Mouse (Mus musculus) testis, adult 2 months (tissue): Measurements from ENCODE around the gene Thra. TPM values are rescaled to one million over a fixed set of nuclear protein-coding genes. Genes with fewer than 3 reads are reported as not detected.

Source experiments
- H3K27ac ChIP-seq: fragments of 200-500 bp; 2 replicates; pipeline ENCODE4 v1.5.1; 2012; ENCODE audit warnings: low read depth, low read length; ENCODE audit not compliant: control insufficient read depth, insufficient read depth
- H3K27me3 ChIP-seq: fragments of 200-500 bp; 2 replicates; pipeline ENCODE4 v1.6.1; 2012; ENCODE audit warnings: mild to moderate bottlenecking, low read length, moderate library complexity; ENCODE audit not compliant: control insufficient read depth, insufficient read depth
- H3K36me3 ChIP-seq: fragments of 200-500 bp; 2 replicates; pipeline ENCODE4 v1.6.1; 2012; ENCODE audit warnings: mild to moderate bottlenecking, low read length; ENCODE audit not compliant: control insufficient read depth, insufficient read depth
- H3K4me1 ChIP-seq: fragments of 200-500 bp; 2 replicates; pipeline ENCODE4 v1.6.1; 2012; ENCODE audit warnings: low read length; ENCODE audit not compliant: control insufficient read depth, insufficient read depth
- H3K4me3 ChIP-seq: fragments of 200-500 bp; 2 replicates; pipeline ENCODE4 v1.5.1; 2012; ENCODE audit warnings: low read depth, mild to moderate bottlenecking, low read length, moderate library complexity, mixed read lengths; ENCODE audit not compliant: control insufficient read depth
- CTCF ChIP-seq: fragments of 200-500 bp; IDR thresholded peaks from 2 replicates; pipeline ENCODE4 v1.5.1; 2012; ENCODE audit warnings: low read depth, mild to moderate bottlenecking, inconsistent platforms, low read length, moderate library complexity; ENCODE audit not compliant: control insufficient read depth, insufficient read depth, insufficient replicate concordance
- POLR2A ChIP-seq: fragments of 200-500 bp; IDR thresholded peaks from 2 replicates; pipeline ENCODE4 v1.6.1; 2012; ENCODE audit warnings: low read depth, mild to moderate bottlenecking, inconsistent platforms, low read length, moderate library complexity; ENCODE audit not compliant: control insufficient read depth
- polyA plus RNA-seq: library from polyadenylated mRNA; depleted of rRNA; stranded (reverse); fragments of >200 nt; gene quantifications from 2 replicates; pipeline ENCODE4 v1.2.3, GENCODE M21; 2012

Gene Thra
- polyA plus RNA-seq, 1 experiment = 14.4 TPM

DNA sequence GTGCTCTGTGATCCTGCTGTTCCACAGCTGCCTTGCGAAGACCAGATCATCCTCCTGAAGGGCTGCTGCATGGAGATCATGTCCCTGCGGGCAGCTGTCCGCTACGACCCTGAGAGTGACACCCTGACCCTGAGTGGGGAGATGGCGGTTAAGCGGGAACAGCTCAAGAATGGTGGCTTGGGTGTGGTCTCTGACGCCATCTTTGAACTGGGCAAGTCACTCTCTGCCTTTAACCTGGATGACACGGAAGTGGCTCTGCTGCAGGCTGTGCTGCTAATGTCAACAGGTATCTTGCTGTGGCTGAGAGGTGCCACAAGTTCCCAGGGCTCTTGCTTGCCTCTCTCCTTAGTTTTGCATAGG lies 23.0 kb downstream of the Thra start:
- H3K4me3 ChIP-seq = no peak overlapping the region
- H3K36me3 ChIP-seq = no peaks in the 10 kb centered on the region
- TF ChIP-seq CTCF = no peak
- no peak for TF ChIP-seq POLR2A
- H3K4me1 ChIP-seq = peaks cover 9% of the 10 kb centered on the region
- no peaks in the 10 kb centered on the region for H3K27me3 ChIP-seq
- H3K27ac ChIP-seq = no peak overlapping the region

DNA sequence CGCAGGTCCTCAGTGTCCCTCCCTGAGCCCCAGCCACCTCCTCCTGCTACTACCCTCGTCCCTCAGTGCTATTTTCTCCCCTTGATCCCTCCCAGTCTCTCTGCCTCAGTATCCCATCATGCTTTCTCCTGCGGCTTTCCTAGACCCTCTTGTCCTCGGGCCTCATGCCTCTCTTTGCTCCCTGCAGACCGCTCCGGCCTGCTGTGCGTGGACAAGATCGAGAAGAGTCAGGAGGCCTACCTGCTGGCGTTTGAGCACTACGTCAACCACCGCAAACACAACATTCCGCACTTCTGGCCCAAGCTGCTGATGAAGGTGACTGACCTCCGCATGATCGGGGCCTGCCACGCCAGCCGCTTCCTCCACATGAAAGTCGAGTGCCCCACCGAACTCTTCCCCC lies 23.7 kb downstream of the Thra start:
- H3K27ac ChIP-seq = no peak overlapping the region
- H3K4me1 ChIP-seq = peaks cover 13% of the 10 kb centered on the region
- no peaks in the 10 kb centered on the region for H3K36me3 ChIP-seq
- H3K4me3 ChIP-seq = no peak overlapping the region
- no peaks in the 10 kb centered on the region for H3K27me3 ChIP-seq
- TF ChIP-seq CTCF (no peak), POLR2A (no peak)

GRCm38 (mm10) chr11:98764746-98765145 lies 24.3 kb downstream of the Thra start:
- H3K4me3 ChIP-seq = no peak overlapping the region
- TF ChIP-seq POLR2A = no peak
- TF ChIP-seq CTCF = no peak
- no peaks in the 10 kb centered on the region for H3K36me3 ChIP-seq
- H3K4me1 ChIP-seq = peaks cover 13% of the 10 kb centered on the region
- H3K27ac ChIP-seq = no peak overlapping the region
- H3K27me3 ChIP-seq = no peaks in the 10 kb centered on the region

- Histone ChIP-seq H3K4me1 (peaks cover 18% of the 10 kb centered on the region), H3K36me3 (no peaks in the 10 kb centered on the region), H3K27ac (no peak overlapping the region)
Observed at GRCm38 (mm10) chr11:98765421-98766309, 25.2 kb downstream of the Thra start.

GRCm38 (mm10) chr11:98766346-98766745 lies 25.9 kb downstream of the Thra start:
- H3K4me1 ChIP-seq = peaks cover 18% of the 10 kb centered on the region
- TF ChIP-seq CTCF (no peak), POLR2A (no peak)

More at GRCm38 (mm10) chr11:98765421-98766309, 25.2 kb downstream of the Thra start:
- Histone ChIP-seq H3K4me3 (no peak overlapping the region), H3K27me3 (no peaks in the 10 kb centered on the region)
- TF ChIP-seq POLR2A = no peak
- TF ChIP-seq CTCF = no peak

GRCm38 (mm10) chr11:98766816-98767215 lies 26.4 kb downstream of the Thra start:
- H3K36me3 ChIP-seq = no peaks in the 10 kb centered on the region
- H3K4me1 ChIP-seq = peaks cover 19% of the 10 kb centered on the region
- TF ChIP-seq CTCF (no peak), POLR2A (no peak)
- H3K27ac ChIP-seq = no peak overlapping the region
- no peak overlapping the region for H3K4me3 ChIP-seq
- no peaks in the 10 kb centered on the region for H3K27me3 ChIP-seq

More at GRCm38 (mm10) chr11:98766346-98766745, 25.9 kb downstream of the Thra start:
- H3K36me3 ChIP-seq = no peaks in the 10 kb centered on the region
- H3K4me3 ChIP-seq = no peak overlapping the region
- H3K27ac ChIP-seq = no peak overlapping the region
- H3K27me3 ChIP-seq = no peaks in the 10 kb centered on the region

DNA sequence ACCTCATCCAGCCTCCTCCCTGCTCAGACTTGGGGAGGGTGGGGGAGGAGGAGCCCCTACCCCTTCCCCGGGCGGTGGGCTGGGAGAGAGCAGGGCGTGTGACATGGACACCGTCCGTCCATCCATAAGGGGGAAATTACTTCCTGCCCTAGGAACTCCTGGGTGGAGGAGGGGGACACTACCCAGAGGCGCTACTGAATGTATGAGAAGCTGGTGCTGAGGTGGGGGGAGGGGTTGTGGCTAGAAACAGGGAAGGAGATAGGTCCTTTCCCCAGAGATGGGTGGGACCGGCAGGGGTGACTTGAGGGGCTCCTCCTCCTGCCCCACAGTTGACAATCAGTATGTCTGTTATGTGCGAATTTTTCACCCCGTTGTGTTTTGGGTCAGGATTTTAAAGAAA lies 26.8 kb downstream of the Thra start:
- H3K36me3 ChIP-seq = no peaks in the 10 kb centered on the region
- no peak overlapping the region for H3K4me3 ChIP-seq

More for the DNA sequence above, 26.8 kb downstream of the Thra start:
- no peak for TF ChIP-seq POLR2A
- TF ChIP-seq CTCF = no peak
- H3K27ac ChIP-seq = no peak overlapping the region
- peaks cover 20% of the 10 kb centered on the region for H3K4me1 ChIP-seq
- H3K27me3 ChIP-seq = no peaks in the 10 kb centered on the region
